Mouse (Mus musculus) hindbrain, embryonic 13.5 days (tissue): Measurements from ENCODE around the gene Igf2bp2. TPM values are rescaled to one million over a fixed set of nuclear protein-coding genes. Genes with fewer than 3 reads are reported as not detected.

ENCODE experiments used
- polyA plus RNA-seq: library from polyadenylated mRNA; unstranded; fragments of >200 nt; fragmentation: Nextera tagmentation; extraction: Ambion mirVana; gene quantifications from 2 replicates; pipeline ENCODE4 v1.2.1, GENCODE M21; 2015

The Igf2bp2 gene
- polyA plus RNA-seq, 1 experiment from 2014 or later, result 33.5 TPM

Other genes starting within 250 kb of the Igf2bp2 start
- gene Tmem41a, start 215.7 kb downstream of the Igf2bp2 start, polyA plus RNA-seq, result 39.8 and 40.2 TPM in 2 replicates
- gene Liph, start 167.6 kb downstream of the Igf2bp2 start, polyA plus RNA-seq, result 0.19 and 0.47 TPM in 2 replicates
- gene Senp2, start 153.8 kb downstream of the Igf2bp2 start, polyA plus RNA-seq, result 43.7 and 45.3 TPM in 2 replicates
- 304 and 307 TPM in 2 replicates for gene Tra2b, start 102.7 kb upstream of the Igf2bp2 start, polyA plus RNA-seq